Mouse (Mus musculus) G1E (cell line): ENCODE results near the gene Dvl1. TPM values are rescaled to one million over a fixed set of nuclear protein-coding genes. Genes with fewer than 3 reads are reported as not detected.

Source experiments
- ATAC-seq: 2 replicates; pipeline ENCODE4 v1.8.0; 2016; ENCODE audit warnings: mild to moderate bottlenecking; ENCODE audit not compliant: insufficient number of reproducible peaks, poor library complexity, low FRiP score, severe bottlenecking; ENCODE audit errors: extremely low read depth
- DNase-seq: peaks from one replicate; pipeline ENCODE4 v3.0.0; 2012; ENCODE audit warnings: low spot score
- H3K27me3 ChIP-seq: 2 replicates; pipeline ENCODE4 v1.6.1; 2012; ENCODE audit warnings: mild to moderate bottlenecking, low read length, inconsistent platforms; ENCODE audit not compliant: insufficient read depth
- H3K36me3 ChIP-seq: replicated peaks from 2 replicates; pipeline ENCODE3; 2012; ENCODE audit warnings: mild to moderate bottlenecking, inconsistent platforms
- H3K4me1 ChIP-seq: 2 replicates; pipeline ENCODE4 v1.6.1; 2012; ENCODE audit warnings: low read depth, low read length, inconsistent platforms, mixed read lengths; ENCODE audit not compliant: insufficient read depth
- H3K4me3 ChIP-seq: 2 replicates; pipeline ENCODE4 v1.5.1; 2012; ENCODE audit warnings: low read depth, mild to moderate bottlenecking, inconsistent platforms, low read length, moderate library complexity, mixed read lengths
- H3K9me3 ChIP-seq: replicated peaks from 2 replicates; pipeline ENCODE4 v1.6.1; 2012; ENCODE audit warnings: inconsistent platforms
- CTCF ChIP-seq: IDR thresholded peaks from 2 replicates; pipeline ENCODE4 v1.5.1; 2012; ENCODE audit warnings: low read depth, low read length, inconsistent platforms, mixed read lengths
- GATA1 ChIP-seq: IDR thresholded peaks from 2 replicates; pipeline ENCODE4 v1.6.1; 2012; ENCODE audit warnings: borderline replicate concordance, low read length, inconsistent platforms, mixed read lengths
- GATA2 ChIP-seq: IDR thresholded peaks from 2 replicates; pipeline ENCODE4 v1.6.1; 2012; ENCODE audit warnings: low read depth, low read length, inconsistent platforms, borderline replicate concordance
- POLR2AphosphoS5 ChIP-seq: IDR thresholded peaks from 2 replicates; pipeline ENCODE4 v1.6.1; 2012; ENCODE audit warnings: low read depth, low read length, inconsistent platforms; ENCODE audit not compliant: insufficient replicate concordance
- TAL1 ChIP-seq: conservative IDR thresholded peaks from 2 replicates; pipeline ENCODE4 v1.6.1; 2012; ENCODE audit warnings: low read depth, low read length, inconsistent platforms, mixed read lengths
- polyA plus RNA-seq: library from polyadenylated mRNA; stranded (reverse); fragments of >175 nt; gene quantifications from 2 replicates; pipeline ENCODE4 v1.2.3, GENCODE M21; 2012
- total RNA-seq, 2 experiments: library from RNA; stranded (forward) in 1 of 2; stranded (reverse) in 1 of 2; fragments of 200-1000 nt in 1 of 2; fragments of >200 nt in 1 of 2; fragmentation: Nextera tagmentation in 1 of 2; gene quantifications; 2 replicates each; pipeline ENCODE4 v1.2.3; 2014 to 2017

Gene Dvl1
- total and polyA plus RNA-seq, 3 experiments = 9.2 to 77.7 (median 14.4) TPM

DNA sequence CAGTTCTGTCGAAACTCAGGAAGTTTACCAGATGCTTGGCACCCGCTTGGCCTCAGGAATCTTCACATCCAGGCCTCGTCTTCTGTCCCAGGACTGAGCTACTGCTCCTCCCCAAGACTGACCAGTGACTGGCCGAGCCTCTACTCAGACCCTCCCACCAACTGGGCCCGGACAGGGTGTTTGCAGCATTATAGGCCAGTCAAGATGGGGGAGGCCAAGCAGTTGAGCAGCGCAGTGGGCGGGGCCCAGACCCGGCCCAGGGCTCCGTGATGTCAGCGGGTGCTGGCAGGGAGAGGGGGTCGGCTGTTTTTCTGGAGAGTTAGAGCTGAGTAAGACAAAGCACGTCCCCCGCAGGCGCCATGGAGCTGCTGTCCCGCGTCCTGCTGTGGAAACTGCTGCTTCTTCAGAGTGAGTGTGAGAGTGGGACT is 7.7 kb upstream of the Dvl1 start, which contains the start of gene Mxra8:
Gene Mxra8 (plus strand): TSS at position 198 of the 428 bp plus-strand sequence.
- DNase-seq (no peak), ATAC-seq (no peak)
- Histone ChIP-seq H3K4me1 (peaks cover 27% of the 10 kb centered on the region), H3K4me3 (peak within 1 kb of the TSS; percentile 68; the same call in 1 of the 2 replicates), H3K27me3 (peaks cover 33% of the 10 kb centered on the region), H3K9me3 (peaks cover 5% of the 10 kb centered on the region; the same call in 1 of the 2 replicates), H3K36me3 (peaks cover 9% of the 10 kb centered on the region)
- TF ChIP-seq TAL1 (no peak), CTCF (no peak), GATA2 (no peak), GATA1 (no peak), POLR2AphosphoS5 (no peak)

DNA sequence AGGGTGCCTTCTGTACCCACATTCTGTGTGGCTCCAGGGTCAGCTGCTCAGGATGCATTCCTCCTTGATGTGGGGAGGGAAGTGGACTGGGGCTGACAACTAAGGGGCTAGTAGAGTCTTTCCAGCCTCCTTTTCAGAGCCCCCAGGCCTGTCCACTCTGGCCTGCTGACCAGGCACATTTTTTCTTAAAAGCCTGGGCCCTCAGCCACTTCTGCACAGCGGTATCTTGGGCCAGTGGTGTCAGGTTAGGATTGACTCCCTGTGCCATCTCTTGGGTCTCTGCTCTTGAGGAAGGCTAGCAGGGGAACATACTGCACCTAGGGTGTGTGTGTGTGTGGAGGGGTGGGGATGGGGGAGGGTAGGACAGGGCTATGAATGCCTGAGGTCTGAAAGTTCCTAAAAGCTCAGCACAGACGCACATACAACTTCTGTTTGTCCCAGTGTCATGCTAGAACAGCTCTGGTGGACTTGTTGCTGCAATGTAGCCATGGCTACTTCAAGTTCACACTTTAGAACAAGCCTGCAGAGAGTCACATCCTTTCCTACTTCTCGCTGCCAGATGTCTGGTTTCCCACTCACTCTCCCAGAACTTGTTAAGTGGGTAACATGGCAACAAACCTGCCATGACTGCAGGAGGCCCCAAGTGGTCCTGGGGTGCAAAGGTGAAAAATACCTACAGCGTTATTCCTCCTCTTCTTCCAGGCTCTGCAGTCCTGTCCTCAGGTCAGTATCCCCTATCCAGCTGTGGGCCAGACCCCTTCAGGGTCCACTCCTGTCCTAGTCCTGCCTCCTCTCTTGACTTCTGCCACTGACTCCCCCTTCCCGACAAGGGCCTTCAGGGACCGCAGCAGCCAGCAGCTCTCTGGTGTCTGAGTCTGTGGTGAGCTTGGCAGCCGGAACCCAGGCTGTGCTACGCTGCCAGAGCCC is 6.9 kb upstream of the Dvl1 start:
- DNase-seq (no peak), ATAC-seq (no peak)
- Histone ChIP-seq H3K4me3 (peak overlapping the region; percentile 68), H3K4me1 (peaks cover 27% of the 10 kb centered on the region), H3K27me3 (peaks cover 33% of the 10 kb centered on the region), H3K36me3 (peaks cover 2% of the 10 kb centered on the region), H3K9me3 (peaks cover 5% of the 10 kb centered on the region; the same call in 1 of the 2 replicates)
- no peak for TF ChIP-seq GATA1
- no peak for TF ChIP-seq CTCF
- no peak for TF ChIP-seq GATA2
- no peak for TF ChIP-seq POLR2AphosphoS5
- no peak for TF ChIP-seq TAL1

DNA sequence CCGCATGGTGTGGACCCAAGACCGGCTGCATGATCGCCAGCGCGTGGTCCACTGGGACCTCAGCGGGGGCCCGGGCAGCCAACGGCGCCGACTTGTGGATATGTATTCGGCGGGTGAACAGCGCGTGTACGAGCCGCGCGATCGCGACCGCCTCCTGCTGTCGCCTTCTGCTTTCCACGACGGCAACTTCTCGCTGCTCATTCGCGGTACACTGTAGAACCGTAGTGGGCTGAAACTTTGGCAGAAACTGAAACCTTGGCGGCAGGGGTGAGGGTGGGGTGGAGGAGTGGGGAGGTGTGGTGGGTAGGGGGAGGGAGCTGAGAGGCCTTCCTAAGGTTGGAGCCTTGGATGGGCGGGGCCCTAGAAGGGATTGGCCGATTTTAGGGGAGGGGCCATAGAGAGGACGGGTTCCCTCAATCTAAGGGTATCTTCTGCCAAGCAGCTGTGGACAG is 6.2 kb upstream of the Dvl1 start:
- Histone ChIP-seq H3K27me3 (peaks cover 33% of the 10 kb centered on the region), H3K9me3 (peaks cover 5% of the 10 kb centered on the region; the same call in 1 of the 2 replicates), H3K4me1 (peaks cover 27% of the 10 kb centered on the region), H3K4me3 (peak overlapping the region; percentile 68), H3K36me3 (no peaks in the 10 kb centered on the region)
- TF ChIP-seq POLR2AphosphoS5 (no peak), TAL1 (no peak), GATA2 (no peak), CTCF (no peak), GATA1 (no peak)
- ATAC-seq = peak; percentile 63; the same call in 1 of the 2 replicates
- DNase-seq = peak; percentile 24

DNA sequence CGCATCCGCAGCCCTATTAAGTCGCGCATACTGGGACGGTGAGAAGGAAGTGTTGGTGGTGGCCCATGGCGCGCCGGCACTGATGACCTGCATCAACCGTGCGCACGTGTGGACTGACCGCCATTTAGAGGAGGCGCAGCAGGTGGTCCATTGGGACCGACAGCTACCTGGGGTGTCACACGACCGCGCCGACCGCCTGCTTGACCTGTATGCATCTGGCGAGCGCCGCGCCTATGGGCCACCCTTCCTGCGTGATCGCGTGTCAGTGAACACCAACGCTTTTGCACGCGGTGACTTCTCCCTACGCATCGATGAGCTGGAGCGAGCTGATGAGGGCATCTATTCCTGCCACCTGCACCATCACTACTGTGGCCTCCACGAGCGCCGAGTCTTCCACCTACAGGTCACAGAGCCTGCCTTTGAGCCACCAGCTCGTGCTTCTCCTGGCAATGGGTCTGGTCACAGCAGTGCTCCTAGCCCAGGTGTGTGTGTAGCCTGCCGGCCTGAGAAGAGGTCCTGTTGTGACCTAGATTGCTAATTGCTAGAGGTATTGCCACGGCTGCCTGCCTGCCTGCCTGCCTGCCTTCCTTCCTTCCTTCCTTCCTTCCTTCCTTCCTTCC is 5.4 kb upstream of the Dvl1 start:
- no peak for ATAC-seq
- no peak for DNase-seq
- peaks cover 33% of the 10 kb centered on the region for H3K27me3 ChIP-seq
- no peak overlapping the region; the same call in 1 of the 2 replicates for H3K4me3 ChIP-seq
- H3K4me1 ChIP-seq = peaks cover 31% of the 10 kb centered on the region
- TF ChIP-seq TAL1 (no peak), GATA1 (no peak), POLR2AphosphoS5 (no peak), CTCF (no peak), GATA2 (no peak)
- peaks cover 5% of the 10 kb centered on the region; the same call in 1 of the 2 replicates for H3K9me3 ChIP-seq
- H3K36me3 ChIP-seq = no peaks in the 10 kb centered on the region

DNA sequence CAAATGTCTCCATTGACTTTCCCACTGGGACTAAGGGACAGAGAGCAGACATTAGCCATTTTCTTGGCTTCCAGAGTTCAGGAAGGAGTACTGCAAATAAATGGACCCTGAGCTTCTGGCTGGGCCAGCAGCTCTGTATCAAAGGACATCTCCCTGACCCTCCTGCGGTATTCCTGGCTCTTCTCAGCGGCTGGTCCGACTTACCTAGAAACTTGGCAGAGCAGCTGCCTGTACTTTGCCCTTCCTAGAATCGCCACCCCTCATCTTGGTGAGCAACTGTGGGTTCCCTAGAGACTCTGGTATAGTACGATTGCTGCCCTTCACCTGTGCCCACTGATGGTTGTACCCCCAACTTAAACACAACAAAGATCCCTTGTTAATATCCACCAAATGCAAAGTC is 4.0 kb upstream of the Dvl1 start:
- Histone ChIP-seq H3K4me3 (no peak overlapping the region), H3K27me3 (peaks cover 33% of the 10 kb centered on the region), H3K9me3 (peaks cover 5% of the 10 kb centered on the region; the same call in 1 of the 2 replicates), H3K36me3 (no peaks in the 10 kb centered on the region), H3K4me1 (peaks cover 42% of the 10 kb centered on the region)
- DNase-seq (no peak), ATAC-seq (no peak)
- TF ChIP-seq GATA1 (no peak), TAL1 (no peak), CTCF (no peak), POLR2AphosphoS5 (no peak), GATA2 (no peak)
